Mouse (Mus musculus): ENCODE measurements around the gene Ago1. TPM values are rescaled to one million over a fixed set of nuclear protein-coding genes. Genes with fewer than 3 reads are reported as not detected.
A peak's percentile ranks its signal among the peaks of the same experiment; 100 is the strongest.

Ago1 gene
- total and polyA plus RNA-seq, 3 experiments: 5.4 to 312 (median 15.4) TPM

GRCm38 (mm10) chr4:126489811-126490210 is 21.4 kb upstream of the Ago1 start:
- DNase-seq (ENCODE audit: low read depth, low spot score): peak; percentile 68
- Histone ChIP-seq H3K27ac (ENCODE audit: control insufficient read depth, low read depth, low read length) (no peak overlapping the region), H3K27me3 (ENCODE audit: control insufficient read depth in 1 of 2, insufficient read depth in 2 of 2, low read length in 2 of 2) (no peaks in the 10 kb centered on the region), H3K79me2 (ENCODE audit: control insufficient read depth, insufficient read depth, low read length, poor library complexity) (no peaks in the 10 kb centered on the region), H3K36me3 (ENCODE audit: control insufficient read depth in 1 of 2, insufficient read depth in 2 of 2, low read length in 2 of 2) (0 out of 4 replicates have a peak, but pooled peaks cover 0 to 3% of the 10 kb centered on the region in 2 experiments), H3K4me3 (ENCODE audit: control insufficient read depth in 1 of 2, insufficient read depth in 1 of 2, low read depth in 2 of 2, low read length in 2 of 2) (peak overlapping the region; percentile 53 to 58), H3K9me3 (replicated peaks; ENCODE audit: insufficient read depth, low read length) (no peaks in the 10 kb centered on the region), H3K9ac (ENCODE audit: control insufficient read depth, low read depth, low read length, poor library complexity, severe bottlenecking) (peak overlapping the region; percentile 27), H3K4me1 (ENCODE audit: control insufficient read depth in 1 of 2, insufficient read depth in 2 of 2, low read length in 2 of 2) (peaks cover 0 to 5% of the 10 kb centered on the region in 2 experiments; a peak in 2 of 4 replicates)
- TF ChIP-seq MAX (IDR thresholded peaks at IDR 0.05; ENCODE audit: low read length) (no peak), MXI1 (IDR thresholded peaks at IDR 0.05; ENCODE audit: low read depth, low read length) (no peak), GATA1 (IDR thresholded peaks at IDR 0.05; ENCODE audit: low read depth, low read length) (no peak), POLR2A (IDR thresholded peaks at IDR 0.05; ENCODE audit: control insufficient read depth in 1 of 2, insufficient read depth in 1 of 2, low read depth in 1 of 2, low read length in 2 of 2, poor library complexity in 1 of 2) (no peak), TAL1 (IDR thresholded peaks at IDR 0.05; ENCODE audit: low read length) (no peak), USF1 (IDR thresholded peaks at IDR 0.05; ENCODE audit: low read depth, low read length) (no peak)

DNA sequence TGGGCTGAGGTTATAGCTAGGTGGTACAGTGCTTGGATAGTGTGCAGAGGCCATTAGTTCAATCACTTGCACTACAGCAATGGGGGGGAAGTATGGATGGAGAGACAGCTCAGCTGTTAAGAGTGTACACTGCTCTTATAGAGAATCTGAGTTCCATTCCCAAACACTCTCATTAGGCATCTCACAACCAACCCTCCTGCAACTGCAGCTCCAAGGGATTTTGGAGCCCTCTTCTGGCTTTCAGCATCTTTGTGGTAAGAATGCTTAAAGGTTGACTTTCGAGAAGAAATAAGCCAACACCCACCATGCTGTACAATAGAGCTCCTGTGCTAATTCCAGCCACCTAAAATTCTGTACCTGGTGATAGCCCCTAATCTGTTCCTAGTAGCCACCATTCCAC is 17.8 kb upstream of the Ago1 start:
- H3K9me3 ChIP-seq (replicated peaks; ENCODE audit: insufficient read depth, low read length): no peaks in the 10 kb centered on the region
- H3K27me3 ChIP-seq (ENCODE audit: control insufficient read depth in 1 of 2, insufficient read depth in 2 of 2, low read length in 2 of 2): no peaks in the 10 kb centered on the region
- no peak overlapping the region for H3K9ac ChIP-seq (ENCODE audit: control insufficient read depth, low read depth, low read length, poor library complexity, severe bottlenecking)
- no peak overlapping the region for H3K4me3 ChIP-seq (ENCODE audit: control insufficient read depth in 1 of 2, insufficient read depth in 1 of 2, low read depth in 2 of 2, low read length in 2 of 2)
- no peak overlapping the region for H3K27ac ChIP-seq (ENCODE audit: control insufficient read depth, low read depth, low read length)
- peaks cover 0 to 6% of the 10 kb centered on the region in 2 experiments; a peak in 2 of 4 replicates for H3K4me1 ChIP-seq (ENCODE audit: control insufficient read depth in 1 of 2, insufficient read depth in 2 of 2, low read length in 2 of 2)
- DNase-seq (ENCODE audit: low read depth, low spot score): no peak
- TF ChIP-seq GATA1 (IDR thresholded peaks at IDR 0.05; ENCODE audit: low read depth, low read length) (no peak), JUND (IDR thresholded peaks at IDR 0.05; ENCODE audit: low read depth, low read length) (no peak), GABPA (IDR thresholded peaks at IDR 0.05; ENCODE audit: low read depth, low read length) (no peak)
- 0 out of 4 replicates have a peak, but pooled peaks cover 0 to 3% of the 10 kb centered on the region in 2 experiments for H3K36me3 ChIP-seq (ENCODE audit: control insufficient read depth in 1 of 2, insufficient read depth in 2 of 2, low read length in 2 of 2)
- no peaks in the 10 kb centered on the region for H3K79me2 ChIP-seq (ENCODE audit: control insufficient read depth, insufficient read depth, low read length, poor library complexity)

DNA sequence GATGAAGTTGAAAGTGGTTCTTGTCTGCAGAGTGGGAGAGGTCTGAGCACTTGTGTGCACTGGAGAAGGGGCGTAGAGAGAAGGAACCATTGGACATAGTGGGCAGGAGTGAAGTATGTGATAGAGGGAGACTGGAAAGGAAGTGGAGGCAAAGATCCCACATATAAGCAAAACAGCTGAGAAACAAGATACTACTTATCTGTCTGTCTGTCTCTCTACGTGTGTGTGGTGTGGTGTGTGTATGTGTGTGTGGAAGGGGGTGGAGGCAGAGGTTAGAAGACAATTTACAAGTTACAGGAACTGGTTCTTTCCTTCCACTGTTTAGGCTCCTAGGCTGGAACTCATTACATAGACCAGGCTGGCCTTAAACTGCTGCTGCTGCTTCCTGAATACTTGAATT is 16.7 kb upstream of the Ago1 start:
- Histone ChIP-seq H3K9me3 (replicated peaks; ENCODE audit: insufficient read depth, low read length) (no peaks in the 10 kb centered on the region), H3K27ac (ENCODE audit: control insufficient read depth, low read depth, low read length) (no peak overlapping the region), H3K27me3 (ENCODE audit: control insufficient read depth in 1 of 2, insufficient read depth in 2 of 2, low read length in 2 of 2) (no peaks in the 10 kb centered on the region), H3K4me1 (ENCODE audit: control insufficient read depth in 1 of 2, insufficient read depth in 2 of 2, low read length in 2 of 2) (peaks cover 0 to 6% of the 10 kb centered on the region in 2 experiments; a peak in 2 of 4 replicates), H3K36me3 (ENCODE audit: control insufficient read depth in 1 of 2, insufficient read depth in 2 of 2, low read length in 2 of 2) (0 out of 4 replicates have a peak, but pooled peaks cover 0 to 3% of the 10 kb centered on the region in 2 experiments), H3K79me2 (ENCODE audit: control insufficient read depth, insufficient read depth, low read length, poor library complexity) (no peaks in the 10 kb centered on the region), H3K4me3 (ENCODE audit: control insufficient read depth in 1 of 2, insufficient read depth in 1 of 2, low read depth in 2 of 2, low read length in 2 of 2) (no peak overlapping the region), H3K9ac (ENCODE audit: control insufficient read depth, low read depth, low read length, poor library complexity, severe bottlenecking) (no peak overlapping the region)
- TF ChIP-seq EP300 (IDR thresholded peaks at IDR 0.05; ENCODE audit: low read depth in 1 of 2, low read length in 2 of 2) (peak in 1 of 2 experiments; percentile 31; a peak in 1 of 4 replicates), USF1 (IDR thresholded peaks at IDR 0.05; ENCODE audit: low read depth, low read length) (no peak), ZNF384 (IDR thresholded peaks at IDR 0.05; ENCODE audit: low read depth, low read length) (no peak), GATA1 (IDR thresholded peaks at IDR 0.05; ENCODE audit: low read depth, low read length) (peak; percentile 56), ETS1 (IDR thresholded peaks at IDR 0.05; ENCODE audit: low read depth, low read length) (peak; percentile 84)
- peak; percentile 40 for DNase-seq (ENCODE audit: low read depth, low spot score)
